Mouse (Mus musculus) stomach, embryonic 16.5 days (tissue): ENCODE data around the gene Tmem238l. TPM values are rescaled to one million over a fixed set of nuclear protein-coding genes. Genes with fewer than 3 reads are reported as not detected.
A peak's percentile ranks its signal among the peaks of the same experiment; 100 is the strongest.

Experiments used
- ATAC-seq: fragments of 200-750 bp; cut with Nextera tagmentation; 2 replicates; pipeline ENCODE4 v1.8.0; 2017; ENCODE audit warnings: moderate number of reproducible peaks, moderate TSS enrichment; ENCODE audit not compliant: insufficient read depth, low FRiP score
- H3K27ac ChIP-seq: fragments of 300-500 bp; sonication (generic); 2 replicates; pipeline ENCODE4 v1.5.1; 2014; ENCODE audit warnings: low read length
- H3K27me3 ChIP-seq: fragments of 300-500 bp; sonication (generic); 2 replicates; pipeline ENCODE4 v1.6.1; 2014; ENCODE audit warnings: low read length, control low read depth, mixed read lengths; ENCODE audit not compliant: control insufficient read depth, insufficient read depth
- H3K36me3 ChIP-seq: fragments of 300-500 bp; sonication (generic); 2 replicates; pipeline ENCODE4 v1.6.1; 2014; ENCODE audit warnings: low read length; ENCODE audit not compliant: control insufficient read depth, insufficient read depth
- H3K4me1 ChIP-seq: fragments of 300-500 bp; sonication (generic); 2 replicates; pipeline ENCODE4 v1.6.1; 2014; ENCODE audit warnings: low read length, control low read depth, mixed read lengths; ENCODE audit not compliant: control insufficient read depth, insufficient read depth
- H3K4me2 ChIP-seq: fragments of 300-500 bp; sonication (generic); 2 replicates; pipeline ENCODE4 v1.6.1; 2014; ENCODE audit warnings: low read depth, low read length, mixed read lengths
- H3K4me3 ChIP-seq: fragments of 300-500 bp; sonication (generic); replicated peaks from 2 replicates; pipeline ENCODE4 v1.5.1; 2014; ENCODE audit warnings: mild to moderate bottlenecking, low read length
- H3K9ac ChIP-seq: fragments of 300-500 bp; sonication (generic); 2 replicates; pipeline ENCODE4 v1.6.1; 2014; ENCODE audit warnings: low read length
- H3K9me3 ChIP-seq: fragments of 300-500 bp; sonication (generic); replicated peaks from 2 replicates; pipeline ENCODE4 v1.6.1; 2016; ENCODE audit warnings: low read length, control low read depth; ENCODE audit not compliant: control insufficient read depth
- WGBS: fragments of 180-500 bp; shearing (Covaris S2); extraction: QIAGEN DNeasy Blood & Tissue Kit; methylation state at CpG from one replicate; pipeline ENCODE4 v1.1.7; 2014; 5-methylcytosine and 5-hydroxymethylcytosine counted together
- polyA plus RNA-seq: library from polyadenylated mRNA; unstranded; fragments of >200 nt; fragmentation: Nextera tagmentation; extraction: Ambion mirVana; gene quantifications from 2 replicates; pipeline ENCODE4 v1.2.1, GENCODE M21; 2015

The Tmem238l gene
- 0.91 and 1.0 TPM in 2 replicates for polyA plus RNA-seq

DNA sequence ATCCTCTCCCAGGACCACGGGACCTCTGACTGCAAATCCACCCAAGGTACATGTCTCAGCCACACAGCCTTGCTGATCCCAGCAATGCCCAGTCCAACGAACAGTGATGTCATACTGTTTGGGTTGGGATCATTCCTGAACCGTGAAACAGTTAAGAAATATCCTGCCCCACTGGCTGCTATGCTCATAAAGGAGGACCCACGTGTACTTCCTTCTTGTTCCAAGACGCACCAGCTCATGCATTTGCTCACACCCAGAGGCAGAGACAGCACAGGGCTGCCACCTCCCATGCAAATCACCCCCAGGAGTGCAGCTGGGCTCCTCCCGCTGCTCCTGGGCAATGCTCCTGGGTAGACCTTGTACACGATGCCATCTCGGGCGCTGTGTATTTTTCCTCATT is at the start of gene Tmem238l:
TSS of gene Tmem238l (plus strand) at position 336 of the 400 bp plus-strand sequence.
- no peaks in the 10 kb centered on the region; the same call in 1 of the 2 replicates for H3K4me1 ChIP-seq
- no peak within 1 kb of the TSS for H3K4me2 ChIP-seq
- ATAC-seq, result peak; percentile 60; the same call in 1 of the 2 replicates
- 0 out of 2 replicates have a peak, but pooled peaks cover 4% of the 10 kb centered on the region for H3K9me3 ChIP-seq
- H3K27me3 ChIP-seq, result no peaks in the 10 kb centered on the region
- WGBS, result 67% methylated on average over 9 of the region's 9 CpGs
- peak within 1 kb of the TSS; percentile 30; the same call in 1 of the 2 replicates for H3K27ac ChIP-seq
- no peaks in the 10 kb centered on the region for H3K36me3 ChIP-seq
- H3K9ac ChIP-seq, result no peak within 1 kb of the TSS
- H3K4me3 ChIP-seq, result no peak within 1 kb of the TSS

DNA sequence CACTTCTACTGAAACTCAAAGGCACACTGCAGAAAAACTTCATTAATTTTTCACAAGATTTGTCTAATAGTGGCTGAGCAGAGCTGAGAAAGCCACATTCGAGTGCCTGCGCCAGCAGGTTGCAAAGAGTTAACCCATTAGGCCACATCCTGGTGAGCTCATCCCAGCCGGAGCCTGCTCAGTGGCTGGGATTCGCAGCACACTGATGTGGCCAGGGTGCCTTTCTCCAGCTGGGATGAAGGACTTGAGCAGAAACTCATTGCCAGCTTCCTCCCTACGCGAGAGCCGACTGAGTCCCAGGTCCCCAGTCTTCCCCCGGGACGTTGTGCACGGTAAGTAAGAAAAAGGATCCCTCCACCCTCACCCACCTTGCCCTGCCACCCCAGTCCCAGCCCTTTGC is 44.6 kb upstream of the Tmem238l start, which contains the start of gene Pirt:
TSS of gene Pirt (plus strand) at position 171 of the 400 bp plus-strand sequence.
- ATAC-seq, result no peak
- Histone ChIP-seq H3K9ac (peak within 1 kb of the TSS; percentile 46), H3K36me3 (no peaks in the 10 kb centered on the region), H3K27ac (peak within 1 kb of the TSS; percentile 72), H3K27me3 (no peaks in the 10 kb centered on the region), H3K4me2 (peak within 1 kb of the TSS; percentile 22), H3K4me1 (peaks cover 14% of the 10 kb centered on the region; the same call in 1 of the 2 replicates), H3K4me3 (0 out of 2 replicates have a peak within 1 kb of the TSS, but pooled peaks have one; percentile 3), H3K9me3 (no peaks in the 10 kb centered on the region)
- WGBS, result 38% methylated on average over 10 of the region's 10 CpGs

DNA sequence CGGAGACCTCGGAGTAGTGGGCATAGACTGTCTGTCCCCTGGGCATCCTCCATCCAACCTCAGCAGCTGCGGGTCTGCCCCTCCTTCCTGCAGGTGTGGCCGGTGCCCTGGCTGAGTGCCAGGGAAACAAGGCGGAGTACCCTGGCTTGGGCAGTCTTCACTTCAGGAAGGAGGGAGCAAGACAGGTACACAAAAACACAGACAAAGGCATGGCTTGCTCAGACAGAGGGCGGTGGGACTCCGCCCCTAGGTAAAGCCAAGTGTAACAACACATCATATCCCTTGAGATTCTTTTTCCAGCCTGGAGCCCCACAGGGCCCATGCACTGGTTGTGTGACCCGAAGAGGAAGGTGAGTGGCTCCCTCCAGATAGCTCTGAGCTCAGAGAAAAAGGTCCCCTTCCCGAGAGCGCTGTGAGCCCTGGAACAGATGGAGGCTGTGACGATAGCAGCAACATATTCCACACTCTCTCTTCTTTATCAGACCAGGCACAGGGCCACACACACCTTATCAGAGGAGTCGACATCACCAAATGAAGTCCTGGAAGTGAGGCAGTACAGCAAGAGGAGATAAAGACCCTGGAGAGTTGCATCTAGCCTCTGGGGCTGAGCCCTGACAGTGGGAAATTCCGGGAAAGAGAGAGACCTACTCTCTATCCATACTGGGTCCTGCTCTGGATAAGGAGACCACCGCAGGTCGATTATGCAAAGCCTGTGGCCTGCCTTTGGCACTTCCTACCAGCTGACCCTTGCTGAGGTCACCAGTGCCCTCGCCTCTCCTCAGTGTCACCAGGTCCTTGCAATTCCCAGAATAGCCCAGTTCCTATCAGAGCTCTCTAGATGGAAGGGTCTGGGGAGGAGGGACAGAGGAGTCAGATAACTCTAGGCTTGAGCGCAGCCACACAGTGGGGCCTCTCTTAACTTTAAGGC is 43.6 kb upstream of the Tmem238l start:
- peak overlapping the region; percentile 46 for H3K9ac ChIP-seq
- WGBS, result 41% methylated on average over 17 of the region's 17 CpGs

DNA sequence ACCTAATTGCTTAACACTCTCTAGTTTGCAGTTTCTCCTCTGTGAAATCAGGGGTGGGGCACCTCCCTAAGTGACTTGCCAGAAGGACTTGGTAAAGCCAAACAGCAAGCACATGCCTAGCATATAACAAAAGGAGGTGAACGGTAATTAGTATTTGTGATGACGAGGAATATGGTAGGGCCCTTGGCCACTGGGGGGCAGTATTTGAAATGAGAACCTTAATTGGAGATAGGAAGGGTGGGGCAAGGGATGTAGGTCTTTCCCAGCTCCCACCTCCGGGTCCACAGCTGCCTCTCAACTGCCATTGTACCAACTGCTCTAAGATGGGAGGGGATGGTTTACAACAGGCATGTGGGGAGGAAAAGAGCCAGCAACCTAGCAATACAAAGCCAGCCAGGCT is 42.2 kb upstream of the Tmem238l start:
- Histone ChIP-seq H3K4me2 (no peak overlapping the region), H3K27me3 (no peaks in the 10 kb centered on the region), H3K9me3 (no peaks in the 10 kb centered on the region), H3K4me3 (no peak overlapping the region), H3K27ac (no peak overlapping the region), H3K36me3 (no peaks in the 10 kb centered on the region), H3K4me1 (peaks cover 10% of the 10 kb centered on the region; the same call in 1 of the 2 replicates), H3K9ac (no peak overlapping the region)
- WGBS, result 33% methylated on average over 3 of the region's 3 CpGs
- ATAC-seq, result peak; percentile 39; the same call in 1 of the 2 replicates

More for the DNA sequence above, 43.6 kb upstream of the Tmem238l start:
- peak overlapping the region; percentile 22 for H3K4me2 ChIP-seq
- no peaks in the 10 kb centered on the region for H3K36me3 ChIP-seq
- H3K4me3 ChIP-seq, result 0 out of 2 replicates have a peak overlapping the region, but pooled peaks have one; percentile 3
- peak overlapping the region; percentile 72 for H3K27ac ChIP-seq
- peak; percentile 90 for ATAC-seq
- no peaks in the 10 kb centered on the region for H3K9me3 ChIP-seq
- H3K27me3 ChIP-seq, result no peaks in the 10 kb centered on the region
- peaks cover 10% of the 10 kb centered on the region; the same call in 1 of the 2 replicates for H3K4me1 ChIP-seq

GRCm38 (mm10) chr11:66920012-66920411 is 36.4 kb upstream of the Tmem238l start:
- no peak for ATAC-seq
- no peak overlapping the region for H3K4me2 ChIP-seq
- no peaks in the 10 kb centered on the region for H3K36me3 ChIP-seq
- H3K27me3 ChIP-seq, result no peaks in the 10 kb centered on the region
- WGBS, result 70% methylated on average over 2 of the region's 2 CpGs
- no peaks in the 10 kb centered on the region for H3K9me3 ChIP-seq
- H3K4me3 ChIP-seq, result no peak overlapping the region
- H3K9ac ChIP-seq, result no peak overlapping the region
- H3K4me1 ChIP-seq, result no peaks in the 10 kb centered on the region
- H3K27ac ChIP-seq, result no peak overlapping the region

- ATAC-seq, result no peak
- H3K4me3 ChIP-seq, result no peak overlapping the region
- no peaks in the 10 kb centered on the region for H3K27me3 ChIP-seq
- H3K4me2 ChIP-seq, result no peak overlapping the region
- H3K27ac ChIP-seq, result no peak overlapping the region
- 67% methylated on average over 11 of the region's 11 CpGs for WGBS
- H3K9me3 ChIP-seq, result no peaks in the 10 kb centered on the region
- H3K36me3 ChIP-seq, result no peaks in the 10 kb centered on the region
- H3K4me1 ChIP-seq, result no peaks in the 10 kb centered on the region
- no peak overlapping the region for H3K9ac ChIP-seq
Observed at GRCm38 (mm10) chr11:66924095-66924823, 32.2 kb upstream of the Tmem238l start.

DNA sequence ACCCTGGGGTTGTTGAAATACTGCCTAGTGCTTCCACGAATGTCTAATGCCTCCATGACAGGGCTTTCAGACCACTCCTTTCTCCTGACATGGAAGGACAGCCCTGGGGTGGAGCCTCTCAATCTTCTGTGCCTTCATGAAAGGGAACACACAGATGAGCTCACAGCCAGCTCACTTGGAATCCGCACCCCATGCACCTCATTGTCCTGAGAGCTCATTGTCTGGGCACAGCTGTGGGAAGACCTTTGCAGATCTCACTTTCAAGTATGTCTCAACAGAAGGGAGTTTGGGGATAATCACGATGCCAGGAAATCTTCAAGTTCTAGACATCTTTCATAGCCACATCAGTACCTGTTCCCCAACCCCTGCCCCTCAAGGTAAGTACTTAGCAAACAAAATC is 28.1 kb upstream of the Tmem238l start:
- no peak overlapping the region for H3K27ac ChIP-seq
- no peaks in the 10 kb centered on the region for H3K4me1 ChIP-seq
- H3K9me3 ChIP-seq, result no peaks in the 10 kb centered on the region
- no peak overlapping the region for H3K4me3 ChIP-seq
- no peaks in the 10 kb centered on the region for H3K27me3 ChIP-seq
- H3K36me3 ChIP-seq, result no peaks in the 10 kb centered on the region
- no peak for ATAC-seq
- 60% methylated on average over 3 of the region's 3 CpGs for WGBS
- no peak overlapping the region for H3K4me2 ChIP-seq
- H3K9ac ChIP-seq, result no peak overlapping the region

DNA sequence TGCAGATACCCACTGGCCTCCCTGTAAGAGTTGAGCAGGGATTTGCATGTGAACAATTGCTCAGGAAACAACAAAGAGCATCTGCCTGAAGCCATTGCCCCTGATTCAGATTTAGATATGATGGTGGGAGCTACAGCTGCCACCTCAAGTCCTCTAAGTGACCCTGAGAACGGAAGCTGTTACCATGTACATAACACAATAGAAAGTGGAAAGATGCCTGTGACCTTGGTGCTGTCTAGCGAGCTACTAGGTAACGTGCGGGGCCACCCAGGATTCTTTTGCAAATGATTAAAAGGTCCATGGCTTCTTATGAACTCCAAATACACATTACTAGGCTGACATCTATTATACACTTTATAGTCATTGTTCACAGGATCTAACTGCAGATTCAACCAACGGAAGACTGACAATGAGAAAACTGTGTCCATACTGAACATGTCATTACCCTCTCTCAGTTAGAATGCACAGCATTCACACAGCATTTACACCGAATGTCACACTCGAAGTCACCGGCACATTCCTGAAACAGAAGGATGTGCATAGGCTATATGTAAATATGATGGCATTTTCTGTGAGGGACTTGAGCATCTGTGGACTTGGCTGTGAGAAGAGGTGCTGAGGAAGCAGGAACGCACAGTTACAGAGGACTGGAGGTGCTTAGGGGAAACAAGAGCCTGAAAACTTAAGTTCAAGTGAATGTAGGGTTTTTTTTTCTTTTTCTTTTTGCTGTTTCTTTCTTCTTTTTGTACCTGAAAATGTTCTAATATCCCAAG is 23.4 kb upstream of the Tmem238l start:
- Histone ChIP-seq H3K27me3 (no peaks in the 10 kb centered on the region), H3K4me3 (no peak overlapping the region), H3K9ac (no peak overlapping the region), H3K9me3 (no peaks in the 10 kb centered on the region), H3K36me3 (no peaks in the 10 kb centered on the region), H3K4me1 (no peaks in the 10 kb centered on the region), H3K4me2 (no peak overlapping the region), H3K27ac (no peak overlapping the region)
- ATAC-seq, result no peak
- WGBS, result 81% methylated on average over 9 of the region's 9 CpGs
